Mouse (Mus musculus): ENCODE measurements at regions not wholly inside any gene's neighbourhood (a gene's known extent, or its start where the extent isn't known, plus 50 kb on each side); places are given as distances from the start of the nearest gene placed in this dataset.

- TF ChIP-seq CTCF (IDR thresholded peaks at IDR 0.05; ENCODE audit: control insufficient read depth, insufficient read depth, insufficient read length) (no peak), MYOG (IDR thresholded peaks at IDR 0.05; ENCODE audit: control insufficient read depth, extremely low read depth, insufficient read length) (no peak), MAX (IDR thresholded peaks at IDR 0.05) (no peak), MYOD1 (IDR thresholded peaks at IDR 0.05; ENCODE audit: control insufficient read depth, insufficient read length, low read depth) (no peak), USF1 (IDR thresholded peaks at IDR 0.05; ENCODE audit: low read depth) (no peak), CEBPB (IDR thresholded peaks at IDR 0.05; ENCODE audit: low read depth) (no peak), FOSL1 (IDR thresholded peaks at IDR 0.05; ENCODE audit: insufficient read depth, low read length, poor library complexity, severe bottlenecking) (no peak)
Observed at GRCm38 (mm10) chr3:115642001-115642845, 72.6 kb downstream of the S1pr1 start.

All from C2C12 (cell line).